Mouse (Mus musculus) hindbrain, embryonic 13.5 days (tissue): ENCODE results near the gene Arl4d. TPM values are rescaled to one million over a fixed set of nuclear protein-coding genes. Genes with fewer than 3 reads are reported as not detected.
"Not testable (repeated sequence)": the region's sequence is repeated elsewhere in the genome, so short reads cannot be mapped to it uniquely, and the experiment has no call there.

Experiments
- ATAC-seq: fragments of 200-750 bp; cut with Nextera tagmentation; 2 replicates; pipeline ENCODE4 v1.8.0; 2017; ENCODE audit warnings: moderate TSS enrichment; ENCODE audit not compliant: low FRiP score
- H3K27ac ChIP-seq: fragments of 300-500 bp; sonication (generic); 2 replicates; pipeline ENCODE4 v1.5.1; 2015; ENCODE audit warnings: inconsistent platforms, mild to moderate bottlenecking, moderate library complexity
- H3K27me3 ChIP-seq: fragments of 300-500 bp; sonication (generic); 2 replicates; pipeline ENCODE4 v1.6.1; 2015; ENCODE audit warnings: mild to moderate bottlenecking, inconsistent platforms
- H3K36me3 ChIP-seq: fragments of 300-500 bp; sonication (generic); 2 replicates; pipeline ENCODE4 v1.6.1; 2015; ENCODE audit warnings: mild to moderate bottlenecking, inconsistent platforms
- H3K4me1 ChIP-seq: fragments of 300-500 bp; sonication (generic); replicated peaks from 2 replicates; pipeline ENCODE4 v1.6.1; 2015; ENCODE audit warnings: inconsistent platforms
- H3K4me2 ChIP-seq: fragments of 300-500 bp; sonication (generic); 2 replicates; pipeline ENCODE4 v1.6.1; 2015; ENCODE audit warnings: inconsistent platforms, mild to moderate bottlenecking, moderate library complexity
- H3K4me3 ChIP-seq: fragments of 300-500 bp; sonication (generic); 2 replicates; pipeline ENCODE4 v1.5.1; 2015; ENCODE audit warnings: mild to moderate bottlenecking, inconsistent platforms
- H3K9ac ChIP-seq: fragments of 300-500 bp; sonication (generic); 2 replicates; pipeline ENCODE4 v1.6.1; 2015; ENCODE audit warnings: mild to moderate bottlenecking, inconsistent platforms
- H3K9me3 ChIP-seq: fragments of 300-500 bp; sonication (generic); 2 replicates; pipeline ENCODE4 v1.6.1; 2016; ENCODE audit warnings: inconsistent platforms
- WGBS: fragments of 180-500 bp; shearing (Covaris S2); methylation state at CpG from one replicate; pipeline ENCODE4 v1.1.7; 2015; 5-methylcytosine and 5-hydroxymethylcytosine counted together
- polyA plus RNA-seq: library from polyadenylated mRNA; unstranded; fragments of >200 nt; fragmentation: Nextera tagmentation; extraction: Ambion mirVana; gene quantifications from 2 replicates; pipeline ENCODE4 v1.2.1, GENCODE M21; 2015

Arl4d gene
- polyA plus RNA-seq, 1 experiment from 2014 or later, result 8.0 TPM

DNA sequence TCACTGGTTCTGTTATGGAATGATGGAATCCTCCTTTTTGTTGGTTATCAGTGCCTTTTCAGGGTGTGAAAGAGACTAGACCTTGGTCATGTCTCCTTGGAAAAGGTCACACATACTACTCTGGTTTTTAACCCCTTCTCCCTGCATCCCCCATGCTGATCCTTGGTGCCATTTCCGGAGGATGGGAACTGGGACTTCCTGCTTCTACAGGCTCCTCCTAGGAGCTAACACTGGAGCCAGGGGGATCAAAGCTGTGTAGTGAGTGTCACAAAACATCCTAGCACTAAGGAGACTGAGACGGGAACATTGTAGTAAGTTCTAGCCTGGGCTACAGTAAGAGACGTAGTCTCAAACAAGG is 7.8 kb upstream of the Arl4d start:
- Histone ChIP-seq H3K27me3 (no peaks in the 10 kb centered on the region), H3K4me2 (peak overlapping the region; percentile 51), H3K4me3 (peak overlapping the region; percentile 31), H3K9me3 (no peaks in the 10 kb centered on the region), H3K4me1 (peaks cover 4% of the 10 kb centered on the region; the same call in 1 of the 2 replicates), H3K27ac (peak overlapping the region; percentile 98), H3K36me3 (no peaks in the 10 kb centered on the region), H3K9ac (peak overlapping the region; percentile 77; the same call in 1 of the 2 replicates)
- peak; percentile 57 for ATAC-seq
- WGBS, result 2% methylated on average over 3 of the region's 3 CpGs

GRCm38 (mm10) chr11:101657886-101658750 is 7.2 kb upstream of the Arl4d start:
- WGBS, result 1% methylated on average over 38 of the region's 40 CpGs
- ATAC-seq, result peak; percentile 93
- not testable (repeated sequence) for H3K4me1 ChIP-seq, H3K27me3 ChIP-seq, H3K9me3 ChIP-seq, H3K36me3 ChIP-seq
- Histone ChIP-seq H3K9ac (peak overlapping the region; percentile 77), H3K27ac (peak overlapping the region; percentile 98), H3K4me3 (peak overlapping the region; percentile 31), H3K4me2 (peak overlapping the region; percentile 51)

GRCm38 (mm10) chr11:101658751-101659558 is 6.4 kb upstream of the Arl4d start:
- 33% methylated on average over 10 of the region's 10 CpGs for WGBS
- no peak overlapping the region for H3K4me3 ChIP-seq
- H3K9ac ChIP-seq, result no peak overlapping the region
- H3K36me3 ChIP-seq, result no peaks in the 10 kb centered on the region
- no peaks in the 10 kb centered on the region for H3K9me3 ChIP-seq
- H3K27me3 ChIP-seq, result no peaks in the 10 kb centered on the region
- H3K4me1 ChIP-seq, result peaks cover 4% of the 10 kb centered on the region; the same call in 1 of the 2 replicates
- H3K27ac ChIP-seq, result peak overlapping the region; percentile 87
- no peak for ATAC-seq
- no peak overlapping the region for H3K4me2 ChIP-seq

GRCm38 (mm10) chr11:101661191-101661590 is 4.2 kb upstream of the Arl4d start:
- Histone ChIP-seq H3K9me3 (no peaks in the 10 kb centered on the region), H3K4me2 (no peak overlapping the region), H3K27ac (no peak overlapping the region), H3K36me3 (no peaks in the 10 kb centered on the region), H3K4me1 (peaks cover 11% of the 10 kb centered on the region), H3K4me3 (no peak overlapping the region), H3K9ac (no peak overlapping the region), H3K27me3 (no peaks in the 10 kb centered on the region)
- ATAC-seq, result no peak
- WGBS, result 77% methylated on average over 7 of the region's 7 CpGs

- Histone ChIP-seq H3K9ac (no peak overlapping the region), H3K36me3 (no peaks in the 10 kb centered on the region), H3K9me3 (no peaks in the 10 kb centered on the region), H3K27me3 (0 out of 2 replicates have a peak, but pooled peaks cover under 1% of the 10 kb centered on the region), H3K4me2 (no peak overlapping the region), H3K4me1 (peaks cover 16% of the 10 kb centered on the region), H3K4me3 (no peak overlapping the region), H3K27ac (no peak overlapping the region)
- WGBS, result 75% methylated on average over 5 of the region's 5 CpGs
- ATAC-seq, result no peak
Observed at GRCm38 (mm10) chr11:101661786-101662185, 3.6 kb upstream of the Arl4d start.

DNA sequence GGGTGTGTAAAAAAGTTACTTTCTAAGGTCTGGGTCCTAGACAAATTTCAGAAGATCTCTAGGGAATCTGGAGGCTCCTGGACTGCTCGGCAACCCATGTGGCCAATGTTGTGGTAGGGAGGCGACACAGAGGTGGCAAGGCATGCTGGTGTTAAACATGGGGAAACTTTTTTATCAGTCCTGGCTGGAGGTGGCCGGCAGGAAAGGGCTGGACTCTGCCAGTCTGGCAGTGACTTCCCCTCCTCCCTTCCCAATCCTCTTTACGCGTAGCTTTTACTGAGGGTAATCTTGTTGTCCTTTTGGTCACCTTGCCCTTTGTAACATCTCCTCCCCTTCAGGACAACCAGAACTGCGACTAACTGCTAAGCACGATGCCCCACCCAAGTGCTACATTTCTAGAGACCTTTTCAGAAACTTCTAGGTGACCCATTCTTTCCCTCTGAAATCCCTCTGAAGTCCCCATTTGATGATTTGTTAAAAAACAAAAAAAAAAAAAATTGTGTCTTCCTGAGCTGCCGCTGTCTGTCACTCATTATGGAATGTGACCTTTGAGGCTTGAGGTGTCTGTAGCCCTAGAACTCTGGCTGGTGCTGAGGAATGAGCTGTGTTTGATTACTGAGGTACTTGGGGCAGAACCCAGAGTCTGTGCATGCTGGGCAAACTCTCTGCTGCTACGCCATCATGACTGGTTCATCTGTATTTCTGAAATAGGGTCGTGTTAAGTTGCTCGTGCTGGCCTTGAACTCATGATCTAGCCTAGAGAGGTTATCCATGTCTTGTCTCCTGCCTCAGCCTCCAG is 1.9 kb upstream of the Arl4d start:
- Histone ChIP-seq H3K4me3 (no peak overlapping the region), H3K9ac (no peak overlapping the region), H3K27ac (no peak overlapping the region), H3K36me3 (no peaks in the 10 kb centered on the region), H3K27me3 (0 out of 2 replicates have a peak, but pooled peaks cover 3% of the 10 kb centered on the region), H3K4me2 (no peak overlapping the region), H3K4me1 (peaks cover 29% of the 10 kb centered on the region), H3K9me3 (no peaks in the 10 kb centered on the region)
- 76% methylated on average over 11 of the region's 11 CpGs for WGBS
- ATAC-seq, result no peak

DNA sequence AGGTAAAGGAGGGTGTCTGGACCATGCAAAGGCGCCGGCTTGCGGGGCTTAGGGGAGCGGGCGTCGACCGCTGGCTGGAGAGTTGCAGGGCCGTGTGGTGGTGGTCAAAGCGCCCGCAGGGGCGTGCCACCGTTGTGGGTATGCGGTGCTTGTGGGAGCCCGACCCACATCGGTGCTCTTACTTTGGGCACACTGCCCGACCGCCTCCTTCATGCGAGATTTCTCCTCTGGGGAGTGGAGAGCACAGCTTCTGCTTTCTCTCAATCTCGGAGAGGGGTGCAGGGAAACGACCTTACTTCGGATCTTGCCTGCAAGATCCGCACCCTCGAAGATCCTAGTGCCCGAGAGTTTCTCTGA is 273 bp downstream of the Arl4d start:
- under 1% methylated on average over 24 of the region's 24 CpGs for WGBS
- Histone ChIP-seq H3K4me3 (peak overlapping the region; percentile 62), H3K9me3 (no peaks in the 10 kb centered on the region), H3K4me2 (peak overlapping the region; percentile 86), H3K4me1 (peaks cover 40% of the 10 kb centered on the region), H3K9ac (peak overlapping the region; percentile 82), H3K27ac (peak overlapping the region; percentile 85), H3K36me3 (no peaks in the 10 kb centered on the region), H3K27me3 (0 out of 2 replicates have a peak, but pooled peaks cover 3% of the 10 kb centered on the region)
- no peak for ATAC-seq

- Histone ChIP-seq H3K4me3 (peak overlapping the region; percentile 23), H3K4me1 (peaks cover 40% of the 10 kb centered on the region), H3K4me2 (peak overlapping the region; percentile 86), H3K9me3 (no peaks in the 10 kb centered on the region), H3K9ac (peak overlapping the region; percentile 61), H3K27me3 (0 out of 2 replicates have a peak, but pooled peaks cover 3% of the 10 kb centered on the region), H3K27ac (peak overlapping the region; percentile 58; the same call in 1 of the 2 replicates), H3K36me3 (no peaks in the 10 kb centered on the region)
- 83% methylated on average over 28 of the region's 28 CpGs for WGBS
- no peak for ATAC-seq
Observed at GRCm38 (mm10) chr11:101666626-101667345, 1.4 kb downstream of the Arl4d start.

GRCm38 (mm10) chr11:101667871-101668532 is 2.7 kb downstream of the Arl4d start:
- Histone ChIP-seq H3K4me1 (peaks cover 40% of the 10 kb centered on the region), H3K4me2 (peak overlapping the region; percentile 86), H3K27ac (peak overlapping the region; percentile 31), H3K27me3 (0 out of 2 replicates have a peak, but pooled peaks cover 3% of the 10 kb centered on the region), H3K4me3 (no peak overlapping the region), H3K36me3 (no peaks in the 10 kb centered on the region), H3K9me3 (no peaks in the 10 kb centered on the region), H3K9ac (peak overlapping the region; percentile 55; the same call in 1 of the 2 replicates)
- 75% methylated on average over 14 of the region's 14 CpGs for WGBS
- ATAC-seq, result no peak

DNA sequence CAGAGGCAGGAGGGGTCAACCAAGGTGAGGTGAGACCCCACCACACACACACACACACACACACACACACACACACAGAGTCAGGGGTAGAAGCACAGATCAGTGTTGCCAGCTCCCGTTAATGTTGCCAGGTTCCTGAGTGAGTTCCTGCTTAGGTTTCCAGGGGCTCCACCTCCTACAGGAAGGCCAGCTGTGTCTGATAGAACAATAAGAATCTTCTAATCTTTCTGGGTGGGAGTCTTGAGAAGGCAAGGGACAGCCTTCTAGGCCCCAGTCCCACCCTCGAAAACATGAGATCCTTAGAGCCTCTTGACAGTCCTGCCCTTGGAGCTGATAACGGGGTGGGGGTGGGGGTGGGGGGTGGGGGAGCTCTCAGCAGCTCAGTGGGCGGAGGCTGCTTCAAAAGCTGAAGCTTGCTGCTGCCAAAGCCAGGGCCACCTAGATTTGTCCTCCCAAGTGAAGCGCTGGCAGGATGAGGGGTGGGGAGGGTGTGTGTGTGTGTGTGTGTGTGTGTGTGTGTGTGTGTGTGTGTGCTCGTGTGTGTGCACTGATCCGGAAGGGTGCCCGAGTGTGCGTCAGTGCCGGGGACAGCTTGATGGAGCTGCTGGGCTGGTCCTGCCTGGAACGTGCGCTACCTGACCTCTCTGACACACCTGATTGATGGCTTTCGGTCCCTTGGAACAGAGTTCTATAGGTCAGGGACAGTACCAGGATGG is 3.4 kb downstream of the Arl4d start:
- Histone ChIP-seq H3K36me3 (no peaks in the 10 kb centered on the region), H3K27ac (peak overlapping the region; percentile 31), H3K27me3 (0 out of 2 replicates have a peak, but pooled peaks cover 3% of the 10 kb centered on the region), H3K4me2 (peak overlapping the region; percentile 86), H3K9ac (no peak overlapping the region), H3K9me3 (no peaks in the 10 kb centered on the region), H3K4me3 (no peak overlapping the region), H3K4me1 (peaks cover 40% of the 10 kb centered on the region)
- WGBS, result 37% methylated on average over 13 of the region's 13 CpGs
- ATAC-seq, result no peak
